Mouse (Mus musculus) stomach, postnatal 0 days (tissue): ENCODE measurements around the gene Txk.

Experiments used
- CTCF ChIP-seq: IDR thresholded peaks from 2 replicates; pipeline ENCODE4 v1.5.1; 2016; ENCODE audit warnings: antibody characterized with exemption, low read depth, mild to moderate bottlenecking, moderate library complexity
- EP300 ChIP-seq: optimal IDR thresholded peaks from 2 replicates; pipeline ENCODE3; 2016; ENCODE audit warnings: antibody characterized with exemption

DNA sequence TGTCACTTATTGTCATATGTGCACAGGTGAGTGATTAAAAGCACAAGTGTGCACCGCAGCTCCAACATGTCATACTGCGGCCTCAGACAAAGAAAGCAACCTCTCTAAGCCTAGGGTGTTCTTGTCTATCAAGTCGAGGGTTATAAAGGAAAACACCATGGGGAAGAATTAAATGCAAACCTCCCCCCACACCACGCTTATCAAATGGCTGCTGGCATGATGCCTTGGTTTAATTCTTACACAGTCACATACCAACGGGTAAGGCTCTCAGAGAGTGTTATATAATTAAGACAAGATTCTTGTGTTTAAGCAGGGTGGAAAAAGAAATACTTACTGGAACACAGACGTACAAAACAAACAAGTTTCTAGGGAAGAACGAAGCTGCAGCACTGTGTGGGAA lies 16.8 kb downstream of the Txk start:
- TF ChIP-seq CTCF (no peak), EP300 (no peak)
